Mouse (Mus musculus) intestine, embryonic 15.5 days (tissue): ENCODE results near the gene Lrrc10. TPM values are rescaled to one million over a fixed set of nuclear protein-coding genes. Genes with fewer than 3 reads are reported as not detected.

ENCODE experiments used
- ATAC-seq: fragments of 200-750 bp; cut with Nextera tagmentation; 2 replicates; pipeline ENCODE4 v1.8.0; 2017; ENCODE audit warnings: moderate TSS enrichment, moderate library complexity
- H3K27ac ChIP-seq: fragments of 300-500 bp; sonication (generic); 2 replicates; pipeline ENCODE4 v1.5.1; 2015; ENCODE audit warnings: mild to moderate bottlenecking, inconsistent platforms
- H3K27me3 ChIP-seq: fragments of 300-500 bp; sonication (generic); replicated peaks from 2 replicates; pipeline ENCODE4 v1.6.1; 2015; ENCODE audit warnings: inconsistent platforms
- H3K36me3 ChIP-seq: fragments of 300-500 bp; sonication (generic); 2 replicates; pipeline ENCODE4 v1.6.1; 2015; ENCODE audit warnings: inconsistent platforms
- H3K4me1 ChIP-seq: fragments of 300-500 bp; sonication (generic); replicated peaks from 2 replicates; pipeline ENCODE4 v1.6.1; 2015; ENCODE audit warnings: inconsistent platforms
- H3K4me2 ChIP-seq: fragments of 300-500 bp; sonication (generic); replicated peaks from 2 replicates; pipeline ENCODE4 v1.6.1; 2015; ENCODE audit warnings: mild to moderate bottlenecking, inconsistent platforms
- H3K4me3 ChIP-seq: fragments of 300-500 bp; sonication (generic); replicated peaks from 2 replicates; pipeline ENCODE4 v1.5.1; 2015; ENCODE audit warnings: inconsistent platforms
- H3K9ac ChIP-seq: fragments of 300-500 bp; sonication (generic); 2 replicates; pipeline ENCODE4 v1.6.1; 2015; ENCODE audit warnings: inconsistent platforms
- H3K9me3 ChIP-seq: fragments of 300-500 bp; sonication (generic); 2 replicates; pipeline ENCODE4 v1.6.1; 2016; ENCODE audit warnings: inconsistent platforms
- WGBS: fragments of 180-500 bp; shearing (Covaris S2); methylation state at CpG from one replicate; pipeline ENCODE4 v1.1.7; 2015; 5-methylcytosine and 5-hydroxymethylcytosine counted together
- polyA plus RNA-seq: library from polyadenylated mRNA; unstranded; fragments of >200 nt; fragmentation: Nextera tagmentation; extraction: Ambion mirVana; gene quantifications from 2 replicates; pipeline ENCODE4 v1.2.1, GENCODE M21; 2015

Gene Lrrc10
- polyA plus RNA-seq, 1 experiment from 2014 or later: not detected

DNA sequence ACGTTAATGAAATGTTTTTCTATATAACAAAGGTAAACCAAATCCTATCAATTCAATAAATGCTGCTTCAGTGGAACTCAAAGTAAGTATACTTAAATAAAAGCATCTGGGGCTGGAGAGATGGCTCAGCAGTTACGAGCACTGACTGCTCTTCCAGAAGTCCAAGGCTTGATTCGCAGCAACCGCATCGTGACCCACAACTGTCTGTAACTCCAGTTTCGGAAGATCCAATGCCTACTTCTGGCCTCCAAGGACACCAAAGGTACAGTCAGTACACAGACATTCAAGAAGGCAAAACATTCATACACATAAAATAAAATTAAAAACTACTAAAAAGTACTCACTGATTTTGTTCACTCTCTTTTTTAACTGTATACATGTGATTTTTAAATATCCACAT lies 51.0 kb downstream of the Lrrc10 start:
- ATAC-seq: no peak
- no peak overlapping the region for H3K27ac ChIP-seq
- H3K9me3 ChIP-seq: no peaks in the 10 kb centered on the region
- no peak overlapping the region for H3K4me3 ChIP-seq
- H3K4me2 ChIP-seq: no peak overlapping the region
- no peak overlapping the region for H3K9ac ChIP-seq
- no peaks in the 10 kb centered on the region for H3K36me3 ChIP-seq
- no peaks in the 10 kb centered on the region for H3K27me3 ChIP-seq
- peaks cover 10% of the 10 kb centered on the region for H3K4me1 ChIP-seq
- 87% methylated on average over 6 of the region's 6 CpGs for WGBS

Other genes starting within 250 kb of the Lrrc10 start
- 7.9 and 8.2 TPM in 2 replicates for gene Myrfl, start 148.4 kb upstream of the Lrrc10 start, polyA plus RNA-seq
- 33.1 and 34.3 TPM in 2 replicates for gene Rab3ip, start 94.6 kb upstream of the Lrrc10 start, polyA plus RNA-seq
- not detected in 2 replicates for gene Gm10271, start 72.7 kb upstream of the Lrrc10 start, polyA plus RNA-seq
- not detected in 2 replicates for gene Best3, start 59.0 kb upstream of the Lrrc10 start, polyA plus RNA-seq
- gene Cct2, start 18.5 kb downstream of the Lrrc10 start, polyA plus RNA-seq: 238 and 258 TPM in 2 replicates
- gene Frs2, start 103.2 kb downstream of the Lrrc10 start, polyA plus RNA-seq: 14.2 and 16.8 TPM in 2 replicates
- 62.5 and 64.9 TPM in 2 replicates for gene Yeats4, start 179.2 kb downstream of the Lrrc10 start, polyA plus RNA-seq
- gene 9530003J23Rik, start 193.4 kb downstream of the Lrrc10 start, polyA plus RNA-seq: not detected in 2 replicates
- 97.1 and 105 TPM in 2 replicates for gene Lyz2, start 237.0 kb downstream of the Lrrc10 start, polyA plus RNA-seq
- gene Lyz1, start 247.5 kb downstream of the Lrrc10 start, polyA plus RNA-seq: 12.9 and 15.4 TPM in 2 replicates